Mouse (Mus musculus) adrenal gland, adult 8-10 months (tissue): ENCODE results near the gene Olfr503. TPM values are rescaled to one million over a fixed set of nuclear protein-coding genes. Genes with fewer than 3 reads are reported as not detected.
"Not testable (repeated sequence)": the region's sequence is repeated elsewhere in the genome, so short reads cannot be mapped to it uniquely, and the experiment has no call there.

Experiments
- DNase-seq: peaks from one replicate; pipeline ENCODE4 v3.0.0; 2022
- total RNA-seq, 4 experiments: library from RNA; stranded (reverse); gene quantifications; 2 replicates each; pipeline ENCODE4 v1.2.4; 2022

Olfr503 gene
- total RNA-seq: not detected

DNA sequence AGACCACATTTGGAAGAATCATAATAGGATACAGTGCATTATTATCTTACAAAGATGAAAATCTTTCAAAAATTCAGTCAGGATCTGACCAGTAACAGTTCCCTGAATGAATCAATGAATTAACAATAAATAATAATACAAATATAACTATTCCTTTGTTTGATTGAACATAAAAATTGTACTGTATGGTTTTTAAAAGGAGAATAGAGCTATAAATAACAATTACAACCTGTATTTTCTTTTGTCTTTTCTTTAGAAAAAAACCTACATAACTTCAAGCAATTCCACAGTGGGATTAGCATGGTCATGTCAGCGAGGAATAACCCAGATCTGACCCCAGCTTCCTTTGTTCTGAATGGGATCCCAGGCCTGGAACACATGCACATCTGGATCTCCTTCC, at the start of gene Olfr503:
Gene Olfr503 (plus strand): TSS at position 301 of the 400 bp plus-strand sequence.
- not testable (repeated sequence) for DNase-seq

DNA sequence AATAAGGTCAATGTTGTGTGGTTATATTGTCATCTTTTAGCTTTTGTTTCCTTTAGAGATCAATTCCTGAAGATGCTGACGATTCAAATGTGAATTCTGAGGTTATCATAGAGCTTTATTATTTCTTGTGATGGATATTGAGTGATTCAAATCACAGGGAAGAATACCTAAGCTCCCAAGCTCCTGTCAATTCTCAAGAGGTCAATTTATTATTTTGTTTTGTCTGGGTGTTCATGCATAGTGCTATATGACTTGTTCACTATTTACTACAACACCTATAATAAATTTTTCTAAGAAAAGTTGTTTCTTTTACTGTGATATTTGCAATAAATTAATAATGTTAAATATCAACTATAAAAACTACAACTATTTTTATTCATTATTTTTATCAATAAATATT, 19.4 kb upstream of the Olfr503 start, which contains the start of gene Olfr502:
Gene Olfr502 (minus strand): TSS at position 101 of the 400 bp plus-strand sequence.
- no peak for DNase-seq

GRCm38 (mm10) chr7:108542416-108542815, 1.9 kb upstream of the Olfr503 start:
- no peak for DNase-seq

DNA sequence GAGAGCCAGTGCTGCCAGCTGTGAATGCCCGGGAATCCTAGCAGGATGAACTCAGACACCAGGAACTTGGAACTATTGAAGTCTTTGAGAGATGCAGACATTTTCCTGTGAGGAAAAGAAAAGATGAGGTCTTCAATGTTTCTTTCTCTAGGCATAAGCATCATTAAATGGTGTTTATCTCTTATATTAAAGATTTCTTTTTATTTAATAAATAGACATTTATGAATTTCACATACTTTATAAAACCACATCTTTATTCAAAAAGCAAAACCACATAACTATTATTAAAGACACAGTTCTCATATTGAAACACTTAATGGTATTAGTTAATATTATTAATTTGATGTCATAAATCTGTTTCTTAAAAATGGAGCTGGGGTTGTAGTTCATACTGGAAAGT, 21.4 kb downstream of the Olfr503 start, which contains the start of gene Olfr504:
Gene Olfr504 (minus strand): TSS at position 101 of the 400 bp plus-strand sequence.
- DNase-seq: no peak

DNA sequence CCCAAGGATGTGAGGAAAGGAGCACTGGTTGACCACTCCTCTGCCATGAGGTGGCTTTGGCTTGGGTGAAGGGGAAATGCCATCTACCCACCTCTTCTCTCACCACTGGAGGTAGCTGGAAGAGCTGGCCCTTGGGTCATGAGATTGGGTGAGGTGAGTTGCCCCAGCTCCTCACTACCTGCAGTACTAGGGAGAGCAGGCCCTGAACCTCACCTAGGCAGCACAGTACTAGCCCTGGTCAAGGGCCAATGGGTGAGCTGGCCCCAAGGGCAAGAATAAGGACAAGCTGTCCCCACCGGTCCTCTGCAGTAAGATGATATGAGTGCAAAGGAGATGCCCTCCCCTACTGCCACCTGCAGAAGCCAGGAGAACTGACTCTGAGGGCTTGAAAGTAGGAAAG, 45.5 kb downstream of the Olfr503 start:
- DNase-seq: no peak

Other genes starting within 250 kb of the Olfr503 start
- gene Olfr491, start 231.1 kb upstream of the Olfr503 start, total RNA-seq: not detected
- not detected for gene Olfr492, start 220.9 kb upstream of the Olfr503 start, total RNA-seq
- not detected for gene Olfr493, start 197.5 kb upstream of the Olfr503 start, total RNA-seq
- not detected for gene Olfr494, start 179.2 kb upstream of the Olfr503 start, total RNA-seq
- gene Olfr495, start 151.4 kb upstream of the Olfr503 start, total RNA-seq: not detected
- gene Olfr497, start 124.1 kb upstream of the Olfr503 start, total RNA-seq: not detected
- gene Olfr498, start 79.2 kb upstream of the Olfr503 start, total RNA-seq: not detected
- gene Olfr502, start 19.5 kb upstream of the Olfr503 start, total RNA-seq: not detected
- gene Olfr504, start 21.3 kb downstream of the Olfr503 start, total RNA-seq: not detected
- not detected for gene Olfr506, start 66.3 kb downstream of the Olfr503 start, total RNA-seq
- gene Olfr507, start 77.3 kb downstream of the Olfr503 start, total RNA-seq: not detected
- not detected for gene Olfr508, start 85.5 kb downstream of the Olfr503 start, total RNA-seq
- under 1 TPM in 1 of 4 experiments, not detected in 3; 0.18 TPM for gene Olfr509, start 107.4 kb downstream of the Olfr503 start, total RNA-seq
- not detected for gene Olfr510, start 121.9 kb downstream of the Olfr503 start, total RNA-seq
- not detected for gene Olfr512, start 168.8 kb downstream of the Olfr503 start, total RNA-seq
- gene Olfr513, start 206.4 kb downstream of the Olfr503 start, total RNA-seq: not detected